Mouse (Mus musculus) cerebellum, adult 2 months (tissue): ENCODE measurements around the gene Atg101.

Experiments
- CTCF ChIP-seq: fragments of 200-500 bp; IDR thresholded peaks from 2 replicates; pipeline ENCODE4 v1.5.1; 2011; ENCODE audit warnings: low read depth, mild to moderate bottlenecking, control low read depth, low read length, moderate library complexity, borderline replicate concordance; ENCODE audit not compliant: insufficient read depth
- POLR2A ChIP-seq: fragments of 200-500 bp; IDR thresholded peaks from 2 replicates; pipeline ENCODE4 v1.6.1; 2011; ENCODE audit warnings: low read length, control low read depth, borderline replicate concordance; ENCODE audit not compliant: insufficient read depth

DNA sequence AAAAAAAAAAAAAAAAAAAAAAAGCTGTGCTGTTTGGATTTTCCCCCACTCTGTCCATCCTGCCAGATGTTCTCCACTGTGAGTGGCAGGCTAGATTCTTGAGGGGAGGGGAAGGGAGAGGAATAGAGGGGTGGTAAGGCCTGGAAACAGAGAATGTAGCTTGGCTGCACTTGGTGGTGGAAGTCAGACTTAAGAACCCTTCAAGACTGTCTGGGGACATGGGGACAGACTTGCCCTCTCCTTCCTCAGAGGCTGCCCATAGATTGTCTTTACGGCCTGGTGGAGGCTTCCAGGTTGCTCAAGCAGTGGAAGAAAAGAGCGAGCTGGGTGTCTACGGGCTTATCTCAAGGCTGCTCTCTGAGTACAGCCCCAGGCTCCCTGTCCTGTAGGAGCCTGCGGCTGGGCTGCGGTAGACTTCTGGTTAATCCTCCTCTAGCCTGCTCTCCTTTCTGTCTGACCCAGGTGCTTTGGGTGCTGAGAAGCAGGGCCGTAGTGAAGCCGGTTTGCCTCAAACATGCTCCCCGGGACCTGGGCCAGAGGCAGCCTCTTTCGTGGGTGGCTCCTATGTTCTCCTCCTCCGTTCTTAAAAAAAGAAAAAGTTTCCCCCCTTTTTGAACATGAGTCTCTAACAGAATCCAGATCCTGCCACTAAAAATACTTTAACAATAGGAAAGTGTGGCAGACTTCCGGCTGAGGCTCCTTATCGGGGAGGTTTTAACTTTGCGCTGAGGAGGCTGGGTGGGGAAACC, 23.0 kb upstream of the Atg101 start:
- TF ChIP-seq CTCF (no peak), POLR2A (no peak)
